Mouse (Mus musculus) gastrocnemius, postnatal 10 days (tissue): ENCODE measurements around the gene Igflr1. TPM values are rescaled to one million over a fixed set of nuclear protein-coding genes. Genes with fewer than 3 reads are reported as not detected.

Source experiments
- DNase-seq: peaks from one replicate; pipeline ENCODE4 v3.0.0; 2021; ENCODE audit warnings: mixed read lengths
- total RNA-seq, 2 experiments: library from RNA; stranded (reverse); gene quantifications; 2 replicates each; pipeline ENCODE4 v1.2.3; 2021

Igflr1 gene
- total RNA-seq, 2 experiments from 2014 or later = 1.4 to 2.3 TPM

GRCm38 (mm10) chr7:30588676-30589434 is 23.6 kb downstream of the Igflr1 start, which contains the start of gene Kmt2b:
TSS of gene Kmt2b (minus strand) at chr7:30588726.
- peak; percentile 92 for DNase-seq

GRCm38 (mm10) chr7:30589435-30590301 is 24.4 kb downstream of the Igflr1 start:
- peak; percentile 90 for DNase-seq

- DNase-seq = no peak
Measured at GRCm38 (mm10) chr7:30590927-30591604, 25.8 kb downstream of the Igflr1 start.

GRCm38 (mm10) chr7:30591605-30591951 is 26.4 kb downstream of the Igflr1 start:
- DNase-seq = no peak

- DNase-seq = no peak
Measured at GRCm38 (mm10) chr7:30592772-30593423, 27.7 kb downstream of the Igflr1 start.

GRCm38 (mm10) chr7:30593579-30594509 is 28.6 kb downstream of the Igflr1 start:
- no peak for DNase-seq

GRCm38 (mm10) chr7:30594510-30595024 is 29.3 kb downstream of the Igflr1 start:
- DNase-seq = no peak

GRCm38 (mm10) chr7:30596093-30596492 is 30.9 kb downstream of the Igflr1 start:
- no peak for DNase-seq

- DNase-seq = no peak
Measured at GRCm38 (mm10) chr7:30596811-30597210, 31.6 kb downstream of the Igflr1 start.

GRCm38 (mm10) chr7:30598786-30599185 is 33.6 kb downstream of the Igflr1 start, which contains the start of gene Zbtb32:
TSS of gene Zbtb32 (minus strand) at chr7:30598909.
- DNase-seq = no peak

GRCm38 (mm10) chr7:30599933-30600353 is 34.7 kb downstream of the Igflr1 start:
- DNase-seq = peak; percentile 85

- no peak for DNase-seq
Measured at GRCm38 (mm10) chr7:30600651-30601050, 35.4 kb downstream of the Igflr1 start.

GRCm38 (mm10) chr7:30602583-30602982 is 37.4 kb downstream of the Igflr1 start:
- no peak for DNase-seq

- DNase-seq = no peak
Measured at GRCm38 (mm10) chr7:30604424-30604823, 39.2 kb downstream of the Igflr1 start.

- no peak for DNase-seq
Measured at GRCm38 (mm10) chr7:30604944-30605343, 39.7 kb downstream of the Igflr1 start.

- peak; percentile 47 for DNase-seq
Measured at GRCm38 (mm10) chr7:30607706-30608309, 42.6 kb downstream of the Igflr1 start.

- no peak for DNase-seq
Measured at GRCm38 (mm10) chr7:30608476-30608875, 43.2 kb downstream of the Igflr1 start.

- no peak for DNase-seq
Measured at GRCm38 (mm10) chr7:30610043-30610442, 44.8 kb downstream of the Igflr1 start.

- no peak for DNase-seq
Measured at GRCm38 (mm10) chr7:30612654-30613402, 47.6 kb downstream of the Igflr1 start, which contains the start of gene Upk1a. TSS of gene Upk1a (minus strand) at chr7:30612847.
